Mouse (Mus musculus) brown adipose tissue, adult 24 weeks (tissue): ENCODE data around the gene Fez1. TPM values are rescaled to one million over a fixed set of nuclear protein-coding genes. Genes with fewer than 3 reads are reported as not detected.

ENCODE experiments used
- H3K27ac ChIP-seq: fragments of 200-500 bp; replicated peaks from 2 replicates; pipeline ENCODE4 v1.5.1; 2012; ENCODE audit warnings: low read depth, mild to moderate bottlenecking, low read length
- H3K4me1 ChIP-seq: fragments of 200-500 bp; 2 replicates; pipeline ENCODE4 v1.6.1; 2012; ENCODE audit warnings: low read length, mixed read lengths; ENCODE audit not compliant: control insufficient read depth, insufficient read depth, insufficient read length
- H3K4me3 ChIP-seq: fragments of 200-500 bp; 2 replicates; pipeline ENCODE4 v1.5.1; 2012; ENCODE audit warnings: low read depth, mild to moderate bottlenecking, low read length, moderate library complexity; ENCODE audit not compliant: insufficient read depth
- polyA plus RNA-seq: library from polyadenylated mRNA; stranded (reverse); fragments of >200 nt; gene quantifications from 2 replicates; pipeline ENCODE4 v1.2.4, GENCODE M21; 2012; ENCODE audit not compliant: missing spikeins, insufficient read depth, insufficient read length

The Fez1 gene
- polyA plus RNA-seq, 1 experiment: 1.9 TPM

GRCm38 (mm10) chr9:36895009-36895693 lies 73.5 kb downstream of the Fez1 start:
- Histone ChIP-seq H3K27ac (no peak overlapping the region), H3K4me3 (no peak overlapping the region), H3K4me1 (no peaks in the 10 kb centered on the region)

GRCm38 (mm10) chr9:36898560-36898959 lies 76.9 kb downstream of the Fez1 start:
- no peaks in the 10 kb centered on the region for H3K4me1 ChIP-seq
- no peak overlapping the region for H3K27ac ChIP-seq
- no peak overlapping the region for H3K4me3 ChIP-seq

DNA sequence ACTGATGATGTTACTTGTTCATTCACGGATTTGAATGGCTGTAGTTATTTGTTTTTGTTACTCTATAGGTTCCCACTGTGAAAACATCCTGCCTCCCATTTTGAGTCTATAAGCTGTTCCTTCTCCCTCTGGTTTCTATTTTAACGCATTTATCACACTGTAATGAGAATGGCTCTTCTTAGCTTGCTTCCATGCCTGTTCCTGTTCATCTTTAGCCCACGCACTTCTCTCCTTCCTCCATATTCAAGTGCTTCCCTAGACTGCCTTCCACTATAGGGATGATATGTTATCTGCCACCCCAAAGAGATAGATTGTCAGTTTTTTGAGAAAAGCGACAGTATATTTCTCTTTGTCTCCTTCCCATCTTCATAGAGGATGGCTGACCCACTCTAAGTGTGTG lies 78.8 kb downstream of the Fez1 start:
- Histone ChIP-seq H3K4me3 (no peak overlapping the region), H3K27ac (no peak overlapping the region), H3K4me1 (no peaks in the 10 kb centered on the region)

DNA sequence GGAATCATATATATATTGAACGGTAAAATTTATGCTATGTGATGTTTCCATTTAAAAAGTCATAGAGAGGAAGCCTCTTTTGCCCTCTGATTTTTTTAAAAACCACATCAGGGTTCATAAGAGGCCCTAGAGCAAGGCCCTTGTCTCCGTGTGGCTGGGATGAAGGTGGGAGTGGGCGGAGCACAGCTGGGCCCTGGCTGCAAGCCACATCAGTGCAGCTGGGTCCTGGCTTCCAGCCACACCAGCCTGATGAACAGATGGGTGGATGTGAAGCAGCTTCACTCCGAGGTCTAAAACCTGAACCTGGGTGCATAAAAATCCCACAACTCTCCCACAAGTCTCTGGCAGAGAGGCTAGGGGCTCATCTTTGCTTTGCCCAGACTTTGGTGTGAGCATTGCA lies 83.8 kb downstream of the Fez1 start:
- Histone ChIP-seq H3K4me3 (no peak overlapping the region), H3K27ac (no peak overlapping the region), H3K4me1 (no peaks in the 10 kb centered on the region)

DNA sequence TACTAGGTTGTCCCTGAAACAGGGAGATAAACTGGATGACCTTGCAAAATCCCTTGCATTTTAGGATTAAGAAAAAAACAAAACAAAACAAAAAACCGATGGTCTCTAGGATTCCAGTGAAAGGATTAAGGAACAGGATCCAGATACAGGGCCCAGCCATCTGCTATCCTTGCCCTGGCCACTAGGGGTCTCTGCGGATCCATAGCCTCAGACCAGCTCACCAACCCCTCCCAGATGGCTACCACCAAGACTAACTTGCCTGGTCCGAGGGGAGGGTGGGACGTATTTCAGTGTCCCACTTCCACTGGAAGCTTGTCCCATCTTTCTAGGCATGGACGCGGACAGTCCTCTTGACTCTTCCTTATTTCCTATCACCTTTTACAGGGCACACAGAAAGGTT lies 94.7 kb downstream of the Fez1 start:
- Histone ChIP-seq H3K27ac (no peak overlapping the region), H3K4me1 (no peaks in the 10 kb centered on the region), H3K4me3 (no peak overlapping the region)

DNA sequence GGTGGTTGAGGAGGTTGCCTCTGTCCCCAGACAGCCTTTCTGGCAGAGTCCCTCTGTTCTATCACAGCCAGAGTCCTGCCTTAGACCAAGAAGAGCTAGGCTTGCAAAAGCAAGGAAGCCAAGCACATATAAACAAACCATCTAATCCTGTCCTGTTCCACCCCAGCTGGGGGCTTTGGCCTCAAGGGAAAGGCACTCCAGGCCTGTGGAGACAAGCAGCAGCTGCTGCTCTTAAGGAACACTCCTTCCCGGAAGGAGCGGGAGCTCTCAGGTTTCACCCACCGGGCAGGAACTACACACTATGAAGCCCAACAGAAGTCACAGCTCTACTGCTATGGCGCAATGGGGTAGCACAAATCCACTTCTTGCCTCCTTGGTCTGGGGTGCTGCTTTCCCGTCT lies 95.3 kb downstream of the Fez1 start:
- Histone ChIP-seq H3K27ac (no peak overlapping the region), H3K4me1 (no peaks in the 10 kb centered on the region), H3K4me3 (no peak overlapping the region)

- no peak overlapping the region for H3K4me3 ChIP-seq
- no peaks in the 10 kb centered on the region for H3K4me1 ChIP-seq
- H3K27ac ChIP-seq: no peak overlapping the region
These were observed 96.9 kb downstream of the Fez1 start for GRCm38 (mm10) chr9:36918582-36918981.

GRCm38 (mm10) chr9:36919472-36919871 lies 97.8 kb downstream of the Fez1 start:
- no peak overlapping the region for H3K4me3 ChIP-seq
- no peaks in the 10 kb centered on the region for H3K4me1 ChIP-seq
- H3K27ac ChIP-seq: no peak overlapping the region

- Histone ChIP-seq H3K27ac (no peak overlapping the region), H3K4me3 (no peak overlapping the region), H3K4me1 (no peaks in the 10 kb centered on the region)
These were observed 100.2 kb downstream of the Fez1 start for GRCm38 (mm10) chr9:36921718-36922415.

DNA sequence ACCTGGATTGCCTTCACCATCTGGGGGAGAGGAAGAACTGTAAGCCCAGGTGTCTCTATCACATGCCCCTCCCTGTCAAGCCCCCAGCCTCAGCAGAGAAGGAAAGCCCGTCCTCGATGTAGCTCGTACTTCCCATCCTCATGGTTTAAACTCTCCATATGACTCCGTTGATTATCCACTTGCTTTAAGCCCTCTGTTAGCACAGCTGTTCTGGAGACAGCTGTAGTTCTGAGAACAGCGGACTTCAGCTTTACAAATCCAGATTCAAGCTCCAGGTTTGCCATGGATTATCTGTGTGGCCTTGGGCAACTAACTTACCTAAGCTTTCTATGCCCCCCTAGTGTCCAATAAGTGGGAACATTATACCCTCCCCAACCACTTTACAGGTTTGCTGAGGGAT lies 102.1 kb downstream of the Fez1 start:
- no peak overlapping the region for H3K4me3 ChIP-seq
- H3K4me1 ChIP-seq: no peaks in the 10 kb centered on the region

More for the DNA sequence above, 102.1 kb downstream of the Fez1 start:
- H3K27ac ChIP-seq: no peak overlapping the region

Other genes with a start within 250 kb of the Fez1 start
- gene Gm17689, start 239.2 kb upstream of the Fez1 start, polyA plus RNA-seq: not detected in 2 replicates
- gene A630095E13Rik, start 178.5 kb upstream of the Fez1 start, polyA plus RNA-seq: not detected in 2 replicates
- not detected in 2 replicates for gene Acrv1, start 128.6 kb upstream of the Fez1 start, polyA plus RNA-seq
- 2.8 TPM in 1 of 2 replicates, not detected in the other for gene Chek1, start 94.8 kb upstream of the Fez1 start, polyA plus RNA-seq
- 58.3 and 83.2 TPM in 2 replicates for gene Stt3a, start 54.2 kb upstream of the Fez1 start, polyA plus RNA-seq
- gene Ei24, start 24.5 kb upstream of the Fez1 start, polyA plus RNA-seq: 81.5 and 85.9 TPM in 2 replicates